ENCODE assay signal across 20 mouse cellular contexts in genomic region chr4:143103811-143104210, GRCm38 (mm10).
A peak's percentile ranks its signal among the peaks of the same experiment; 100 is the strongest.
DNase-seq lines count a peak whose midpoint lies in the region; ATAC-seq and TF ChIP-seq lines count a peak whose summit lies in the region.
"Had no signal": no experiment of that assay in that cellular context is flagged by ENCODE, and none has a peak within 500 bp of the region (broad histone marks: within the 10 kb centered on the region; RNA-seq: fewer than 3 reads in every experiment).

No protein-coding gene starts in this region.

- no peak for TF ChIP-seq CTCF in forebrain, postnatal 0 days (IDR thresholded peaks at IDR 0.05; ENCODE audit: low read depth)

- H3K4me3 ChIP-seq in forebrain, postnatal 0 days (ENCODE audit: low read depth, low read length) = no peak overlapping the region
- H3K4me3 ChIP-seq in forebrain, embryonic 12.5 days (replicated peaks) = no peak overlapping the region
- H3K4me3 ChIP-seq in kidney, embryonic 16.5 days (ENCODE audit: low read length) = no peak overlapping the region
- no peak overlapping the region for H3K4me3 ChIP-seq in myocyte
- H3K4me3 ChIP-seq: embryonic facial prominence, embryonic 12.5 days; erythroblast, embryonic 14.5 days; left cerebral cortex, adult 2 months; midbrain, embryonic 10.5 days had no signal

- no peaks in the 10 kb centered on the region for H3K4me1 ChIP-seq in forebrain, postnatal 0 days (ENCODE audit: insufficient read depth)
- H3K4me1 ChIP-seq in forebrain, embryonic 12.5 days = peaks cover 4% of the 10 kb centered on the region; the same call in 1 of the 2 replicates
- peaks cover 16% of the 10 kb centered on the region for H3K4me1 ChIP-seq in kidney, embryonic 16.5 days (ENCODE audit: insufficient read depth, low read length)
- H3K4me1 ChIP-seq: embryonic facial prominence, embryonic 12.5 days had no signal

- no peaks in the 10 kb centered on the region for H3K79me2 ChIP-seq in myocyte (ENCODE audit: control insufficient read depth, insufficient read depth)

- no peak overlapping the region for H3K4me2 ChIP-seq in forebrain, postnatal 0 days (ENCODE audit: low read depth)
- no peak overlapping the region for H3K4me2 ChIP-seq in forebrain, embryonic 12.5 days
- no peak overlapping the region for H3K4me2 ChIP-seq in kidney, embryonic 16.5 days (replicated peaks; ENCODE audit: low read depth, low read length)
- H3K4me2 ChIP-seq in myocyte (ENCODE audit: low read depth) = no peak overlapping the region
- H3K4me2 ChIP-seq: embryonic facial prominence, embryonic 12.5 days had no signal

- 72% methylated on average over 2 of the region's 2 CpGs for whole genome bisulfite sequencing in forebrain, postnatal 0 days
- 80% methylated on average over 2 of the region's 2 CpGs for WGBS in forebrain, embryonic 12.5 days
- WGBS in kidney, embryonic 16.5 days = 36% methylated on average over 2 of the region's 2 CpGs

- DNase-seq in adrenal gland, postnatal 10 days = peak; percentile 27
- DNase-seq in adrenal gland, adult 18-20 months (ENCODE audit: low spot score in 2 of 2) = no peak
- no peak for DNase-seq in forebrain, postnatal 0 days
- DNase-seq in kidney, postnatal 25 days = no peak
- DNase-seq: cerebellum, adult 11 months; right cerebral cortex, postnatal 14 days; thymus, adult 2 months; thymus, postnatal 4 days had no signal

- ATAC-seq in forebrain, postnatal 0 days = peak; percentile 16; the same call in 1 of the 2 replicates
- ATAC-seq in forebrain, embryonic 12.5 days (ENCODE audit: low FRiP score) = no peak
- peak; percentile 59; the same call in 1 of the 2 replicates for ATAC-seq in kidney, embryonic 16.5 days (ENCODE audit: low FRiP score, low TSS enrichment)
- ATAC-seq: CD4-positive, CD25-positive, alpha-beta regulatory T cell, adult 4 months; intestine, postnatal 0 days; lung, postnatal 0 days had no signal

- no peaks in the 10 kb centered on the region for H3K9me3 ChIP-seq in forebrain, postnatal 0 days (ENCODE audit: low read length)
- H3K9me3 ChIP-seq in forebrain, embryonic 12.5 days = no peaks in the 10 kb centered on the region
- no peaks in the 10 kb centered on the region for H3K9me3 ChIP-seq in kidney, embryonic 16.5 days (ENCODE audit: low read length)
- H3K9me3 ChIP-seq: embryonic facial prominence, embryonic 12.5 days; midbrain, embryonic 10.5 days had no signal

- H3K27me3 ChIP-seq in forebrain, postnatal 0 days (ENCODE audit: insufficient read depth, low read length) = no peaks in the 10 kb centered on the region
- H3K27me3 ChIP-seq in forebrain, embryonic 12.5 days = no peaks in the 10 kb centered on the region
- no peaks in the 10 kb centered on the region for H3K27me3 ChIP-seq in kidney, embryonic 16.5 days (ENCODE audit: insufficient read depth, low read length)
- H3K27me3 ChIP-seq in myocyte (ENCODE audit: control insufficient read depth, insufficient read depth, insufficient read length) = no peaks in the 10 kb centered on the region
- H3K27me3 ChIP-seq: embryonic facial prominence, embryonic 12.5 days had no signal

- H3K27ac ChIP-seq in forebrain, postnatal 0 days (ENCODE audit: low read depth, low read length) = no peak overlapping the region
- H3K27ac ChIP-seq in forebrain, embryonic 12.5 days = no peak overlapping the region
- no peak overlapping the region for H3K27ac ChIP-seq in kidney, embryonic 16.5 days (ENCODE audit: low read length)
- H3K27ac ChIP-seq: embryonic facial prominence, embryonic 12.5 days; kidney, postnatal 0 days; left cerebral cortex, adult 2 months; midbrain, embryonic 10.5 days; stomach, postnatal 0 days had no signal

- H3ac ChIP-seq in myocyte (ENCODE audit: control insufficient read depth, insufficient read length) = no peak overlapping the region

- peaks cover 10% of the 10 kb centered on the region; the same call in 1 of the 2 replicates for H3K36me3 ChIP-seq in forebrain, postnatal 0 days (ENCODE audit: insufficient read depth)
- peaks cover 7% of the 10 kb centered on the region for H3K36me3 ChIP-seq in forebrain, embryonic 12.5 days (replicated peaks)
- H3K36me3 ChIP-seq in kidney, embryonic 16.5 days (ENCODE audit: insufficient read depth, low read length) = no peaks in the 10 kb centered on the region
- no peaks in the 10 kb centered on the region for H3K36me3 ChIP-seq in myocyte (ENCODE audit: control insufficient read depth, insufficient read depth)

- TF ChIP-seq POLR2A in myocyte (IDR thresholded peaks at IDR 0.05; ENCODE audit: insufficient read length, low read depth) = no peak

- H3K9ac ChIP-seq in forebrain, postnatal 0 days = no peak overlapping the region
- H3K9ac ChIP-seq in forebrain, embryonic 12.5 days = no peak overlapping the region
- H3K9ac ChIP-seq in kidney, embryonic 16.5 days (replicated peaks; ENCODE audit: low read length) = no peak overlapping the region
- H3K9ac ChIP-seq: embryonic facial prominence, embryonic 12.5 days had no signal

TF ChIP-seq in myocyte, 11 proteins besides CTCF, POLR2A, EP300 and RAD21:
- TF ChIP-seq MAX (IDR thresholded peaks at IDR 0.05; ENCODE audit: low read depth) = no peak
- TF ChIP-seq USF1 (IDR thresholded peaks at IDR 0.05; ENCODE audit: low read depth) = no peak
- TF ChIP-seq POLR2AphosphoS2 (IDR thresholded peaks at IDR 0.05; ENCODE audit: insufficient read length, low read depth) = peak; percentile 7
TF ChIP-seq in myocyte: peak in this region for 1.
